Mouse (Mus musculus): ENCODE measurements at regions not wholly inside any gene's neighbourhood (a gene's known extent, or its start where the extent isn't known, plus 50 kb on each side); places are given as distances from the start of the nearest gene placed in this dataset.

DNA sequence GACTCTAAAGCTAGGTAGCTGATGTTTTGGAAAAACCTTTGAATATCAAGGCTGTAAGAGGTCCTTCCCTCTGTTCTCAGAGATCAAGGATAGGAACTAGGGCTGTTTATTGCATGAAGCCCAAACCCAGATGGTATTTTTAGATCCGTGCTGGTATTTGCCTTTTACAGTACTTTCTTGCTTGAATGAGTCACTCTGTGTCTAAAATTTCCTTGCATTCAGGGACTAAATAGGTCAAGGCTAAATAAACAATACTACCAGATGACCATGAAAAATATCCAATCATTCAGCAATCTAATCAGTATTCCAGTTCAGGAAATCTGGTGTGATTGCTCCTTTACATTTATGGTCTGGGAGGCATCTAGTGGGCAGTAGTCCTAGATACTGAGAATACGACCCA is 243.6 kb downstream of the Btg1 start:
- DNase-seq (ENCODE audit: low spot score in 2 of 2) = no peak

DNA sequence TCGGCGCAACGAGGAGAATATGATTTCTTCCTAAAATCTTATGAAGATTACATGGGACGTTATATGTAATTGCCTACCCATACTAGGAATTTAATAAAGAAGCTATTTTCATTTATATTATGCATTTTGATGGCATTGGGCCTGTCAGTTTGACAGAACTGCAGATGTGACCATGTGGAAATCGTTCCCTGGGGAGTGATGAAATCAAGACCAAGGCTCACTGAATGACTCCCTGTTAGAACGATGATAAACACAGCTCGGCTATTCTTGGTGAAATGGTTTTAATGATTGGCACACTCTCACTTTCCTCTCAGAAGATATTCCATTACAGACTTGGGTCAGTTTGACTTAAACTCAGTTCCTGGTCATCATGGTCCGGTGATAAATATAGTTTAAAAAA is 246.4 kb downstream of the Btg1 start:
- no peak for DNase-seq (ENCODE audit: low spot score in 2 of 2)

DNA sequence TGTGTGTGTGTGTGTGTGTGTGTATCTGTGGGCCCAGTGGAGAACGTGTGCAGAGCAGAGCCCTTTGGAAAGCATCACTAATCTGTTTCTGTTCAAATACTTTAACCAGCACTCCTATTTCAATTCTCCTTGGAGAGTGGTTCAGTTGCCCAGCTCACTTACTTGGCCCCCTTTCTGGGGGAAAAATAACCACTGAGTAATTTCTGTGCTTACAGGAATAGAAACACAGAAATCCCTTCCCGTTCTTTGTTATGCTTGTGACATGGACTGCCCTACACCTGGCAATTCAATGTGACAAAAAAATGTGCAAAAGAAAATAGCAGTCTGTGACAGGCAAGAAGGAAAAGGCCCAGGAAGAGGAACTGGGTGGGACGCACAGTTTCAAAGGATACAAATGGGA is 249.7 kb downstream of the Btg1 start:
- DNase-seq (ENCODE audit: low spot score in 2 of 2) = no peak

DNA sequence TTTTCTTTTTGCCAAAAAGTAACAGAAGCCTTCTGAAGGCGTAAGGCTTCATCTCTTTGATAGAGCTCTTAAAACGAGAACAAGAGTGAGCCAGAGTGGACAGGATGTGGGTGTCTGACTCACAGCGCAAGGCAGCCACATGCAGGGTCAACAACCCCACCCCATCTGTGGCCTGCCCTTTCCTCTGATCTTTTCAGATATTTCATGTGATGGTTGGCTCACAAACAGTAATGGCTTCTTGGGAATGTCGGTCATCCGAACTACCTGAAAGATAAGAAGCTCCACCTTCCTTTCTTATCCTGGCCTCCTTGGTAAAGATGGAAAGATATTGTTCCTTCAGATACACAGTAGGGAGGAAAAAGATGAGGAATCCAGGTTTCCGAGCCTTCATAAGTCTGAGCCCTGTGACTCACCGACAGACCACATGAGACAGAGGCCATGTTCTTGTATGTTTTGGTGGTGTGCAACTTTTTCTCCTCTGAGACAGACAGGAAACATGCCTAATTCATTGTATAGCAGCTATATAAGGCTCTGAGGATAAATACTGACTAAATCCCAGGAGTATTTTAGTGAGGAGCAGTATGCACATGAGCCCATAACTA is 254.9 kb downstream of the Btg1 start:
- no peak for DNase-seq (ENCODE audit: low spot score in 2 of 2)

DNA sequence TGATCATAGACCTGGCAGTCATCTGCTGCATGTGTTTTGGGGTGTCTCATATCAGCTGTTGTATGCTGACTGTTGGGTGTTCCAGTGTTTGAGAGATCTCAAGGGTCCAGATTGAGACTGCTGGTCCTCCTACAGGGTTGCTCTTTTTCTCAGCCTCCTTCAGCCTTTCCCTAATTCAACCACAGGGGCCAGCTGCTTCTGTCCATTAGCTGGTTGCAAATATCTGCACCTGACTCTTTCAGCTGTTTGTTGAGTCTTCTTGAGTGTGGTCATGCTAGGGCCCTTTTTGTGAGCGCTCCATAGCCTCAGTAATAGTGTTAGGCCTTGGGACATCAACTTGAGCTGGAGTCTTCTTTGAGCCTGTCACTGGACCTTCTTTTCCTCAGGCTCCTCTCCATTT is 257.8 kb downstream of the Btg1 start:
- DNase-seq (ENCODE audit: low spot score in 2 of 2) = no peak

DNA sequence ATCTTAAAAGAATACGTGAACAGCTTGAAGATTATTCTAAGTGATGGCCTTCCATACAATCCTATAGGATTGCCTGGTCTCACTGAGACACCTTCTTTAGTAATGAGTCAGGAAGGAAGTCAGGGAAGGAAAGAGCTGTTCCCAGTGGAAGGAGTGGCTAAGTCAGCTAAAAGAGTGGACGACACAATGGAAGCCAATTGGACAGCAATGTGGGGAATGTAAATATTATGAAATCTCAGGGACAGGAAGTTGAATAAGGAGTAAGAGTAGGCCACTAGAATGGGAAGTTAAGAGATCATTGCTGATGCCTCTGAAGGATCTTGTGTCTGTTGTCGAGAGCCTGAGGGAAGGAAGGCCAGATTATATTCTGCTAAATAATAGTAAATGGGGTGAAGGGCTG is 258.9 kb downstream of the Btg1 start:
- DNase-seq (ENCODE audit: low spot score in 2 of 2) = no peak

DNA sequence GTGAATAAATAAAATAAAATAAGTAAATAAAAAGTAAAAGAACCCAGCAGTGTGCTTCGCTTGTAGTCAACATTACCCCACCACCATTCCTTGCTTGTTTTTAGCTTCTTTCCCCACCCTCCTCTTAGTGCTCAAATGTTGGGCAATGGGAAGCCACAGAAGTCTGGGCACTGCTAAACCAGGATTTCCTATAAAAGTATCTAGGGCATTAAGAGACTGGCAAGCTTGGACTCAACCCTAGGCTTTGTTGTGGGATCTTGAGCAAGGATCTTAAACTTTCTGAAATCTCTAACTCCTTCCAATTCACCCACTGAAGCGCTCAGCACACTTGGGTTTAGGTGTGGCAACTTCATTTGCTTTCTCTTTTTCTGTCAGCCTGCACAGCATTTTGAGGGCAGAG is 262.6 kb downstream of the Btg1 start:
- no peak for DNase-seq (ENCODE audit: low spot score in 2 of 2)

DNA sequence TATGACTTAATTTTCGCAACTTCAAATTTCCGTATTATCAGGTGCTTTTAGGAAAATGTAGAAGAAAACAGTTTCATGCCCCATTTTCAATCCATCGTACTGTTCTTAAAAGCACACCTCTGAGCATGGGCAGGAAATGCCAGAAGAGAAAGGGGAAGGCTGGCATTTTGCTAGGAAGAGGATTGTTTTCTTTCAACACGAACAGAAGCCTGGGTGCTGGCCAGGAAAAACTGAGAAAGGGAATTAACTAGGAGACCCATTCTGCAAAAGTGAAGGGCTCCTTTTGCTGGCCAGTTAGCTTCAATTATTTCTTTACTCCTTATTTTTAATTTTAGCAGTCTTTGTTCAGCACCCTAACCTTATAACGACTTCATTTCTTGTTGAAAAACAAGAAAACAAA is 264.0 kb downstream of the Btg1 start:
- DNase-seq (ENCODE audit: low spot score in 2 of 2) = no peak

DNA sequence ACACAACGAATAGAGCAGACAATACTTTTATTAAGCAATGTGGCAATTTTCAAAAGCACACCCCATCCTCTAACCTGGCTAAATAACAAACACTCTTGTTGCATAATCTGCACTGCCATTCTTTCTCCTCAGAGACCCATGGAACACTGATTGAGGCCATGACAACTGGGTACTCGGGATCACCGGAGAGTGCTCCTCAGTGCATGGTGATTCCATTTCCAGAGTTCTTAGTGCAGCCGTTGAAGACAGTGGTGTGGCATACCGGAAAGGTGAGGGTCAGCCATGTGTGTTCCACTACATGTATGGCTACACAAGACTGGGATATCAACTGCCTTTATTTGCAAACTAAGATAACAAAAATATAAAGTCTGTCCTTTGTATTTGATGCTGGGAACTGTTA is 264.4 kb downstream of the Btg1 start:
- DNase-seq (ENCODE audit: low spot score in 2 of 2) = no peak

DNA sequence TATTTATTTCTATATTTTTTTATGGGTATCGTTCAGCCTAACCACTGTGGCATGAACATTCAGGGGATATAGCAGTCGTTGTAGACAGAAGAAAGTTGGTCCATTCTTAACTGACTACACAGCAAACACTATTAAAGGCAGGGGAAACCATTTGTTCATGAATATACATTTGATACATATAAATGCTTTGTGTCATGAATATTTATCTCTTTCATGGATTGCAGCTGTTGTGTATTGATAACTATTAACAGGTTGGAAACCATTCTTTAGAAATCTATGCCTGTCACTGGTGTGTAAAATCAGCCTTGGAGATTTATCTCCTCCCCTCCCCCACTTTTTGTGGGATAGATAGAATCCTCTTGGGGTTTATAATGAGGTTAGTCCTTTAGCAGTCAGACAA is 264.9 kb downstream of the Btg1 start:
- DNase-seq (ENCODE audit: low spot score in 2 of 2) = no peak

DNA sequence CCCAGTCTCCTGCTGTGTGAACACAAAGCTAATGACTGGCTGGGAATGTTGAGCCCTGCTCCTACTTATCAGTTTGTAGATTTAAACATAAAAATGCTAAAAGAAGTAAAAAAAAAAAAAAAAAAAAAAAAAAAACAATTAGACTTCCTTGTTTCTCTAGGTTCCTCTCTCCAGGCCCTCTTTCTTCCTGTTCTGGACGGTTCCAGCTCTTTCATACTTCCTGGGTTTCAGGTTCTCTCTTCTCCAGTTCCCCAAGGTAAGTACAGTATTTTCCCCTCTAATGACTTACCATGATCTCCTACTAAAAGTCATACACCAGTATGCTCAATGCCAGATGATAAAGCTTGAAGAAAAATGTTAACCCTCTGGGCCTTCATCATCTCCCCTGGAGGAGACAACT is 284.3 kb downstream of the Btg1 start:
- DNase-seq (ENCODE audit: low spot score in 2 of 2) = no peak

DNA sequence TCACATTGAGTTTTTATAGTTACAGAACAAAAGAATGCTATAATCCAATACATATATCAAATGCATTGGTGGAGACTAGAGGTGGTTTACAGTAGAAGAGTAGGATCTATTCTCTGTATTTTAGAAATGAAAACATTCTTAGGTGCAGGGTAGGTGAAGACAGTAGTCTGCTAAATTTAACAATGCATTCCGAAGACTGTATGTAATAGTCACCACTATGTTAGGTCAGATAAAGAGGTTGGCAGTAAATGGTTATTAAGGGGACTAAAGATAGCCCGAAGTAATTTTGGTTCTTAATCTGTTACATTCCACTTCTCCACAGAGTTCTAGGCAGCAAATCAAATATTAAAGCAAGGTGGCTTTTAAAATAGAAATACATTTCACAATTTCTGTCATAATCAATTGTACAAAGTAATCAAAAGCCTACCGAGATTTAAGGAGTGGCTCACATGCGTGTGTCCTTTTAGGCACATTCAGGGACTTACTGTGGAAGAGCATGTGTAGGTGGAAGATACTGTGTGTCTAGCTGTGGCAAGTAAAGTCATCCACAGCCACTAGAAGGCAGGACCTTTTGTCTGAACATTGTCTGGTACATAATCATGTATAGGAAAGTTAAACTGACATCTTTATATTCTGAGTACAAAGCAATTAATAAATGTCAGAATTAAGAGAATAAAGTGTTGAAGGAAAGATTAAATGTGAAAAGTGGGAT is 288.4 kb downstream of the Btg1 start:
- no peak for DNase-seq (ENCODE audit: low spot score in 2 of 2)

DNA sequence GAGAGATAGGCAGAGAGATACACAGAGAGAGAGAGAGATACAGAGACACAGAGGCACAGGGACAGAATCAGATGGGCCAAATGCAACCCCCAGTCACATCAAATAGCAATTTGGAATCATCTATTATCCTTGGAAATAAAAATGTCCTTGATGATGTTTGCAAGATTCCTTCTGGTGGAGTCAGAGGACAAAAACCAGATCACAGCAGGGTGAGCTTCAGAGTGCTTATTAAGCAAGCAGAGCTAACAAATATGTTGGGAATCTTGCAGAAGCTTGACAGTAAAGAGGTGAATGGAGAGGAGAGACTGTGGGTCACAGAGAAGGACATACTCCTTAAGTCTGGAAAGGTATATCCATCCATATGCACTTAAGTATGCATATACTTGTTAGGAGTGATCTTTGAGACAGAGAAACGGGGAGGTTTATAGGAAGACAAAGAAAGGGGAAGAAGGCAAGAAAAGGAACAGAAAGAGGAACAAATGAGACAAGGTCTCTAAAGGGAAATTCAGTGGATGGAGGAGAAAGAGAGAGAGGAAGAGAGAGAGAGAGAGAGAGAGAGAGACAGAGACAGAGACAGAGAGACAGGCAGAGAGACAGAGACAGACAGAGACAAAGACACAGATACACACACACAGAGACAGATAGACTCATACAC is 293.0 kb downstream of the Btg1 start:
- DNase-seq (ENCODE audit: low spot score in 2 of 2) = no peak

DNA sequence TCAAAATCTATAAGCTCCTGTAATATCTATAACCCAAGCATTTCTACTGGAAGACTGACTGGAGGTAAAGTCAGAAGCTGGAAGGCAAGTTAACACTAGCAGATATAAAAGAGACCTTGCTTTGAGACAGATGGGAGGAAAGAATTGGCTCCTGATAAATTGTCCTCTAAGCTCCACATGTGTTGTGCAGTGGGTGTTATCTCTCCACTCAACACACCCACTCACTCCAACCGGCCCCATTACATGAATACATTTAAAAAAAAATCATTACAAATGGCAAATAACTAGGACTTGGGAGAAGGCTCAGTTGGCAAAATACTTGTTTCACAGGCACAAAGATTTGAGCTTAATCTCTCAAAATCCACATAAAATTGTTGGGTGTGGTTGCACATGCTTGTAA is 304.4 kb downstream of the Btg1 start:
- DNase-seq (ENCODE audit: low spot score in 2 of 2) = no peak

DNA sequence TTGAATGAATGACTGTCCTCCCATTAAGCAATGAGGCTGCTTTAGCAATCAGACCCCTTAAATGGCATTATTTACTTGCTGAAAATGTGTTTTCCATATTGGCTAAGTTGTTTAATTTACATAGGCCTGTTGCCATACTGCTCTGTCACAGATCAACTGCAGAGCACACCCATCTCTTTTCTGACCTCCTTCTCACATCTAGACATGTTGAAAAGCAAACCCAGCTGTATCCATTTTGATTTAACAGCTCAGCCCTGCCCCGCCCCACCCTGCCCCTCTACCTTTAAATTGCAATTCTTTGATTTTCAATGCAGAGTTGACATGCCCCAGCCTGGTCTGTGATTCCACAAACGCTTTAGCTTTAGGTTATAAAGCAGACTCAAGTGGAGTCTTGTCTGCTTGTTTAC is 307.5 kb downstream of the Btg1 start:
- no peak for DNase-seq (ENCODE audit: low spot score in 2 of 2)

DNA sequence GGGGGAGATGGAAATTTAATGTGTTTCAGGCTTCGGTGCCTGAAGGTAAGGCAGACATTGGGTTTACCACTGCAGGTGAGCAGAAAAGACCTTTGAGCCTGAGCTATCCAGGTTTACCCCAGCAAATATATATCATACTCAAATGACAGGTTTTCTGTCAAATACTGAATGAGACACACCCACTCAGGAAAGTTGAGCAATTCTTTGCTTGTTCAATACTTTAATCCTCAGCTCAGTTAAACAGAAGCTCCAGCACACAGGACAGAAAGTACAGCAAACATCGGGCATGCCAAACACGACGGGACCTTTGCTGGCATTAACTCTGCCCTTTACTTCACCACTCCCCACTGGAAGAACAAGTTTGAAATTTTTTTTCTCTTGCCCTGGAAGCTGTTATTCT is 307.9 kb downstream of the Btg1 start:
- DNase-seq (ENCODE audit: low spot score in 2 of 2) = no peak

DNA sequence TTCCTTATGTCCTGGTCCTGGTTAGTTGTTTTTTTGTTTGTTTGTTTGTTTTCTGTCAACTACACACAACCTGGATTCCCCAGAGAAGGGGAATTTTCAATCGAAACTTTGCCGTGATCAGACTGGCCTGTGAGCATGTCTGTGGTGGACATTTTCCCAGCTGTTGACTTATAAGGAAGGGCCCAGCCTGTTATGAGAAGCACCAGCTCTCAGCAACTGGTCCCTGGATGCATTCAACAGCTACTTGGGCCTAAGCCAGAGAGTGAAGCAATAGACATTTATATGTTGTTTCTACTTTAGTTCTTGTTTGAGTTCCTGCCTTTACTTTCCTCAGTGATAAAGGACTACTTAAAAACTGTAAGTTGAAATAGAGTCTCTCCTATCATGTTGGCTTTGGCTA is 309.0 kb downstream of the Btg1 start:
- DNase-seq (ENCODE audit: low spot score in 2 of 2) = no peak

DNA sequence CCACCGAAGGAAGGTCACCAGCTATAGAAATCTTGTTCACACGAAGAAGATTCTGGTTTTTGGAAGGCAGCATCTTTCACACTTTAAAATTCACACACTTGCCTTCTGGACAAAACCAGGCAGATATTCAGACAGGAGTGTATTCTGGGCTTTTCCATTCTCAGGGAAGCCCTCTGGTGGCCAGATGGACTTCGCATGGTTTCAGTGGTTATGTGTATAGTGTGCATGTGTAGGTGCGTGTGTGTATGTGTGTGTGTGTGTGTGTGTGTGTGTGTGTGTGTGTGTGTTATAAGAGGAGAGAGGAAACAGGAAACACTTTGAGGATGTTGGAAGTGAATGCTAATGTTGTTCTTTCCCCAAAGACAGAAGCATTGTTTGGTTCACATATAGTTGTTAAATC is 317.9 kb downstream of the Btg1 start:
- DNase-seq (ENCODE audit: low spot score in 2 of 2) = no peak

DNA sequence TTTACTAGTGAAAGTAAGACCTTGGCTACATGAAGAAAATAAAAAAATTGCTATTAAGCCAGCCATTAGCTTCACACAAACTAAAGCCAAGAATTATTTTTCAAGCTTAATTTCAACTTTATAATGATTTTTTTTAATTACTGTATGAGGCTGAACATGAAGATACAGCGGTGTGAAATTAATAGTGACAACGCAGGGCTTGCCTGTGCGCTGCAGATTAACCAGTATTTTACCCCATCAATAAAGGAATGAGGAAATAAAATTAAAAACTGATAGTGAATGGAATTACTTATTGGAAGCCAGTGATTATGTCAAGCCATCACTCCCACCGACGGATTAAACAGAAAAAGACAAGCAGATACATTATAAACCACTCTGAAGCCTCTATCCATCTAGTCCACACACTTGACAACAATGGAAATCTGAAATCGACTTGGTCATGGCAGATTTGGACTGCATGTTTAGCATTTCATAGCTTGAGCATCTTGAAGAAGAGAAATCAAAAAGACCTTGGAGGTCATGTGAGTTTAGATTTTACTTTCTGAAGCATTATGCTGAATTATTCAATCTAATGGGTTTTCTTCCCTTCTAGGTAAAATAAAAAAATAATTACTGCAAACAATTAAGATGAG is 324.2 kb downstream of the Btg1 start:
- no peak for DNase-seq (ENCODE audit: low spot score in 2 of 2)

DNA sequence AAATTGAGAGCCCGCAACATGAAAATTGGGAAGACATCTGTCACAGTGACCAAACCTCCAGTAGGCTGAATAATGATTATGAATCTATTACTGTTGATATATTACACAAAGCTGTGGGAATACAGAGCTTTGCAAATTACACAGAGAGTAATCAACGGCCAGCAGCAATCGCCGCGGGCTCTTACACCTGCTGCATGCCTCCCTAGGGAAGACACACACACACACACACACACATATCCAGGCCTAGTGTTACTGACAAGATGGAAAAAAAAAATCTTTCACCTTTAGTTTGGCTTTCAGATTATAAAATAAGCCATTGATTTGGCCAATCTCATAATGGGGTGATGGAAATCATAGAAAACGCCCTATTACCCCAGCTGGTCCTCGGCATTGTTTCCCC is 327.4 kb downstream of the Btg1 start:
- DNase-seq (ENCODE audit: low spot score in 2 of 2) = no peak

DNA sequence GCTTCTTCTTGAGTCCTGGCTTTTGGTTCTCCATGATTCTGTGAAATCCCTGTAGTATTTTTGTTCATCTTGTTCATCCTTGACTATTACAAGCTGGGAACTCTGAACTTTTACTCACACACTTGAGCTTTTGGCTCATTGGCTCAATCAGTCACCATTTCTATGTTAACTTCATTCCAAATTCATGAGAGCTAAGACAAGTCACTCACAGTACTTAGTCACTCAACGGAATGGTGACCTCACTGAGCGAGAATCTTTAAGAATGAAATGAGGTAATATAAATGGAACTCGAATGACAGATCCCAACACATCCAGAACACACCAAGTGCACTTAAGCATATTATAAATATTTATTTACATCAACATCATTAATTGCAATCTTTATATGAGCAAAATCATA is 331.2 kb downstream of the Btg1 start:
- no peak for DNase-seq (ENCODE audit: low spot score in 2 of 2)

DNA sequence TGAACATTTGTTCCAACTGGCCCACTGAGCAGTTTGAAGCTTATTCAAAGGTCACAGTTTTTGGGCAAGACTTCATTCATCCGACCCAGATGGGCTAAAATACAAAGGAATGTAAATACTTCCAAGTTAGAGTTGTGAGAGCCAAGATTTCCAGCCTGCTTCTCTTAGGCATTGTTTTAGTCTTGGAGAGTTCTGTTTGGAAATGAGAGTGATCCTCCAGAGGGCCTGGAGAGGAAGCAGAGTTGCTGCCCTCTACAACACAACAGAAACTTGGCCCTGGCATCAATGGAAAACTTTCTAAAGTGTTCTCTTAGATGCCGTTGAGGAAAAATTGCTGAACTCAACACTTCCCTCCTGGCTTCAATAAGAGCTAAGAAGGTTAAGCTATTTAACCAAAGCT is 332.1 kb downstream of the Btg1 start:
- DNase-seq (ENCODE audit: low spot score in 2 of 2) = no peak
